Mouse (Mus musculus) ES-Bruce4 (cell line): ENCODE data around the gene Mpg.
A peak's percentile ranks its signal among the peaks of the same experiment; 100 is the strongest.

Source experiments
- CTCF ChIP-seq: IDR thresholded peaks from one replicate; pipeline ENCODE4 v1.8.1; 2011; ENCODE audit warnings: low read depth, low read length
- EP300 ChIP-seq: IDR thresholded peaks from 2 replicates; pipeline ENCODE4 v1.6.1; 2011; ENCODE audit warnings: low read depth, low read length; ENCODE audit not compliant: insufficient read depth
- POLR2A ChIP-seq: IDR thresholded peaks from one replicate; pipeline ENCODE4 v1.8.1; 2011; ENCODE audit warnings: low read length; ENCODE audit not compliant: insufficient read depth

DNA sequence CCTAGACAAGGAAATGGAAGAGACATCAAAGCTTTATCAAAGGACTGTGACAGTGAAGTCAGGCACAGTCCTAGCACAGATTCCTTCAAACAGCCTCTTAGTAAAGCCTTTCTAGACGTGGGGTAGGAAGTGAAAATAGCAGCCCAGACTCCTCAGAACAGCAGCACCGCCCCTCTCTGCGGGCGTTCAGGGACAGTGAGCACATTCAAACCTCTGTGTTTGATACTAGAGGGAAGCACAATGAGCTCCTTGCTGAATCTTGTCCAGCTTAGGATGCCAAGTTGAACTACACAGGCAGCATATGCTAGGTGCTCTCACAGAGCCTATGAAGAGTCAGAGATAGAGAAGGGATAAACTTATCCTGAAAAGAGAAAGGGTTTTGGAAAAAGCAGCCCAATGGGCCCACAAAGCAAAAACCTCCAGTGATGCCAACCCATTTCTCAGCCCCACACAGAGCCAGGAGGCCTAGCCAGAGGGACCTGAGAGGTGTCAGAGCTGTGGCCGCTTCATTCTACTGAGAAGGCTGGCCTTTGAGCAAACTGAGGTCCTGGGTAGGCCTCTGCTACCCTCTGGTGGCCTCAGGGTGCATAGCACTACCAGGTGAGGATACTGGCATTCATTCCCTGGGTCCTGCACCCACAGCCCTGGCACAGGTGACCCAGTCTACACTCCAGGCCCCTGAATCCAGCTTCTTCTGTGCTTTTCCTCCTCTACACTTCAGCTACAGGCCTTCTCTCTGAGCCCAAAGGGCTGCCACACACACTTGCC, 12.0 kb downstream of the Mpg start:
- TF ChIP-seq POLR2A (no peak), EP300 (no peak), CTCF (peak; percentile 95)
